27 mouse cellular contexts compared by ENCODE assay signal in genomic region chr17:16158119-16158518, GRCm38 (mm10).
A peak's percentile ranks its signal among the peaks of the same experiment; 100 is the strongest.
DNase-seq lines count a peak whose midpoint lies in the region; ATAC-seq and TF ChIP-seq lines count a peak whose summit lies in the region.
"Had no signal": no experiment of that assay in that cellular context is flagged by ENCODE, and none has a peak within 500 bp of the region (broad histone marks: within the 10 kb centered on the region; RNA-seq: fewer than 3 reads in every experiment).

No protein-coding gene starts in this region.

- WGBS in hindbrain, embryonic 10.5 days = 52% methylated on average over 3 of the region's 3 CpGs
- 27% methylated on average over 3 of the region's 3 CpGs for WGBS in hindbrain, embryonic 16.5 days
- WGBS in midbrain, embryonic 11.5 days = 47% methylated on average over 3 of the region's 3 CpGs
- WGBS in midbrain, embryonic 14.5 days = 42% methylated on average over 3 of the region's 3 CpGs
- WGBS in hindbrain, embryonic 12.5 days = 27% methylated on average over 3 of the region's 3 CpGs
- WGBS in limb, embryonic 14.5 days = 61% methylated on average over 3 of the region's 3 CpGs

- H3K27ac ChIP-seq in hindbrain, embryonic 10.5 days = peak overlapping the region; percentile 59; the same call in 1 of the 2 replicates
- no peak overlapping the region for H3K27ac ChIP-seq in hindbrain, embryonic 16.5 days (ENCODE audit: low read depth, low read length)
- H3K27ac ChIP-seq in midbrain, embryonic 11.5 days (ENCODE audit: low read depth, low read length) = no peak overlapping the region
- H3K27ac ChIP-seq in midbrain, embryonic 14.5 days (replicated peaks; ENCODE audit: low read depth, low read length) = no peak overlapping the region
- H3K27ac ChIP-seq in hindbrain, embryonic 12.5 days = peak overlapping the region; percentile 44; the same call in 1 of the 2 replicates
- no peak overlapping the region for H3K27ac ChIP-seq in limb, embryonic 14.5 days (replicated peaks; ENCODE audit: low read depth, low read length)
- H3K27ac ChIP-seq: gastrocnemius, adult 2 months; heart, adult 2 months; lung, embryonic 15.5 days; midbrain, embryonic 10.5 days had no signal

- H3K4me2 ChIP-seq in hindbrain, embryonic 16.5 days (ENCODE audit: low read length) = no peak overlapping the region
- H3K4me2 ChIP-seq in midbrain, embryonic 11.5 days = no peak overlapping the region
- no peak overlapping the region for H3K4me2 ChIP-seq in midbrain, embryonic 14.5 days (ENCODE audit: low read length)
- H3K4me2 ChIP-seq in hindbrain, embryonic 12.5 days (replicated peaks) = no peak overlapping the region
- no peak overlapping the region for H3K4me2 ChIP-seq in limb, embryonic 14.5 days (replicated peaks; ENCODE audit: low read depth, low read length, severe bottlenecking)
- H3K4me2 ChIP-seq: heart, embryonic 12.5 days; liver, embryonic 11.5 days; lung, embryonic 15.5 days had no signal

- H3K4me1 ChIP-seq in hindbrain, embryonic 10.5 days (replicated peaks) = peaks cover 16% of the 10 kb centered on the region
- H3K4me1 ChIP-seq in hindbrain, embryonic 16.5 days (ENCODE audit: control insufficient read depth, insufficient read depth, low read depth, low read length) = no peaks in the 10 kb centered on the region
- H3K4me1 ChIP-seq in midbrain, embryonic 11.5 days (ENCODE audit: control insufficient read depth, insufficient read depth, low read length) = peaks cover 5% of the 10 kb centered on the region; the same call in 1 of the 2 replicates
- no peaks in the 10 kb centered on the region for H3K4me1 ChIP-seq in midbrain, embryonic 14.5 days (ENCODE audit: control insufficient read depth, insufficient read depth, low read length)
- H3K4me1 ChIP-seq in hindbrain, embryonic 12.5 days = peaks cover 6% of the 10 kb centered on the region; the same call in 1 of the 2 replicates
- H3K4me1 ChIP-seq in limb, embryonic 14.5 days (ENCODE audit: control insufficient read depth, insufficient read depth, low read length) = no peaks in the 10 kb centered on the region
- H3K4me1 ChIP-seq: lung, embryonic 15.5 days had no signal

- no peak for DNase-seq in hindbrain, embryonic 10.5 days (ENCODE audit: low spot score)
- DNase-seq in midbrain, embryonic 11.5 days (ENCODE audit: low spot score, missing footprints) = peak; percentile 57
- no peak for DNase-seq in midbrain, embryonic 14.5 days
- peak; percentile 3 for DNase-seq in limb, embryonic 14.5 days (ENCODE audit: low spot score)
- DNase-seq in layer of hippocampus, adult 9-11 months = no peak
- DNase-seq: adrenal gland, postnatal 25 days; cerebellum, adult 11-12 months; cerebellum, adult 9-11 months; gastrocnemius, adult 2 months; heart, adult 2 months; heart, postnatal 4 days; kidney, adult 2 months; kidney, postnatal 10 days; right cerebral cortex, adult 18-20 months; spleen, adult 18-20 months; thymus, adult 2 months; thymus, postnatal 36 days had no signal

- peaks cover 4% of the 10 kb centered on the region; the same call in 1 of the 2 replicates for H3K9me3 ChIP-seq in hindbrain, embryonic 10.5 days
- no peaks in the 10 kb centered on the region for H3K9me3 ChIP-seq in hindbrain, embryonic 16.5 days (ENCODE audit: control insufficient read depth, low read length)
- H3K9me3 ChIP-seq in midbrain, embryonic 11.5 days (ENCODE audit: control insufficient read depth, low read length) = no peaks in the 10 kb centered on the region
- H3K9me3 ChIP-seq in midbrain, embryonic 14.5 days (ENCODE audit: control insufficient read depth, low read length) = no peaks in the 10 kb centered on the region
- no peaks in the 10 kb centered on the region for H3K9me3 ChIP-seq in hindbrain, embryonic 12.5 days (replicated peaks)
- H3K9me3 ChIP-seq in limb, embryonic 14.5 days (ENCODE audit: control insufficient read depth, low read length) = no peaks in the 10 kb centered on the region
- H3K9me3 ChIP-seq: heart, embryonic 12.5 days; lung, embryonic 15.5 days had no signal

- H3K27me3 ChIP-seq in hindbrain, embryonic 10.5 days (ENCODE audit: insufficient read depth, poor library complexity, severe bottlenecking) = no peaks in the 10 kb centered on the region
- H3K27me3 ChIP-seq in hindbrain, embryonic 16.5 days (replicated peaks; ENCODE audit: control insufficient read depth, insufficient read depth, low read length) = no peaks in the 10 kb centered on the region
- no peaks in the 10 kb centered on the region for H3K27me3 ChIP-seq in midbrain, embryonic 11.5 days (ENCODE audit: control insufficient read depth, insufficient read depth, low read length)
- no peaks in the 10 kb centered on the region for H3K27me3 ChIP-seq in midbrain, embryonic 14.5 days (ENCODE audit: control insufficient read depth, insufficient read depth, low read length)
- H3K27me3 ChIP-seq in hindbrain, embryonic 12.5 days = no peaks in the 10 kb centered on the region
- no peaks in the 10 kb centered on the region for H3K27me3 ChIP-seq in limb, embryonic 14.5 days (ENCODE audit: control insufficient read depth, insufficient read depth, low read length)
- H3K27me3 ChIP-seq: heart, embryonic 12.5 days; lung, embryonic 15.5 days had no signal

- H3K4me3 ChIP-seq in hindbrain, embryonic 10.5 days = no peak overlapping the region
- no peak overlapping the region for H3K4me3 ChIP-seq in hindbrain, embryonic 16.5 days (ENCODE audit: low read length)
- no peak overlapping the region for H3K4me3 ChIP-seq in midbrain, embryonic 11.5 days (ENCODE audit: low read depth, low read length)
- H3K4me3 ChIP-seq in midbrain, embryonic 14.5 days (replicated peaks; ENCODE audit: low read depth, low read length) = no peak overlapping the region
- no peak overlapping the region for H3K4me3 ChIP-seq in hindbrain, embryonic 12.5 days
- no peak overlapping the region for H3K4me3 ChIP-seq in limb, embryonic 14.5 days (replicated peaks; ENCODE audit: low read length)
- H3K4me3 ChIP-seq: gastrocnemius, adult 2 months; heart, adult 2 months; heart, embryonic 12.5 days; lung, embryonic 15.5 days; midbrain, embryonic 10.5 days; myocyte had no signal

- no peaks in the 10 kb centered on the region for H3K36me3 ChIP-seq in hindbrain, embryonic 10.5 days
- no peaks in the 10 kb centered on the region for H3K36me3 ChIP-seq in hindbrain, embryonic 16.5 days (ENCODE audit: control insufficient read depth, insufficient read depth, low read length)
- no peaks in the 10 kb centered on the region for H3K36me3 ChIP-seq in midbrain, embryonic 11.5 days (ENCODE audit: control insufficient read depth, insufficient read depth, low read length)
- no peaks in the 10 kb centered on the region for H3K36me3 ChIP-seq in midbrain, embryonic 14.5 days (ENCODE audit: control insufficient read depth, insufficient read depth, low read length)
- H3K36me3 ChIP-seq in hindbrain, embryonic 12.5 days = no peaks in the 10 kb centered on the region
- no peaks in the 10 kb centered on the region for H3K36me3 ChIP-seq in limb, embryonic 14.5 days (ENCODE audit: control insufficient read depth, insufficient read depth, low read length)
- H3K36me3 ChIP-seq: heart, embryonic 12.5 days; lung, embryonic 15.5 days; midbrain, embryonic 10.5 days had no signal

- H3K9ac ChIP-seq in hindbrain, embryonic 16.5 days (ENCODE audit: low read depth, low read length) = no peak overlapping the region
- H3K9ac ChIP-seq in midbrain, embryonic 11.5 days (ENCODE audit: low read length) = no peak overlapping the region
- H3K9ac ChIP-seq in midbrain, embryonic 14.5 days (replicated peaks; ENCODE audit: low read length) = no peak overlapping the region
- H3K9ac ChIP-seq in hindbrain, embryonic 12.5 days = no peak overlapping the region
- H3K9ac ChIP-seq in limb, embryonic 14.5 days (ENCODE audit: low read depth, low read length, severe bottlenecking) = no peak overlapping the region
- H3K9ac ChIP-seq: heart, embryonic 12.5 days; lung, embryonic 15.5 days had no signal

- no peak for ATAC-seq in hindbrain, embryonic 16.5 days
- ATAC-seq in midbrain, embryonic 11.5 days (ENCODE audit: low FRiP score) = peak; percentile 61; the same call in 1 of the 2 replicates
- no peak for ATAC-seq in midbrain, embryonic 14.5 days (ENCODE audit: low FRiP score, low TSS enrichment)
- ATAC-seq in hindbrain, embryonic 12.5 days (ENCODE audit: low FRiP score) = peak; percentile 49; the same call in 1 of the 2 replicates
- ATAC-seq in limb, embryonic 14.5 days (ENCODE audit: low FRiP score, low read depth) = 0 out of 2 replicates have a peak, but pooled peaks have one; percentile 6
- ATAC-seq: CD4-positive, CD25-positive, alpha-beta regulatory T cell, adult 4 months; forebrain, embryonic 16.5 days; inflammation-experienced regulatory T-cells, adult 6 months had no signal

- TF ChIP-seq POLR2A in limb, embryonic 14.5 days (IDR thresholded peaks at IDR 0.05; ENCODE audit: borderline replicate concordance, extremely low read depth, insufficient read depth, insufficient read length) = no peak

Comparison
In these comparisons a context has a peak if more than half of its experiments do, and no peak if none do; other contexts are left out.
1. DNase-seq: peak in midbrain, embryonic 11.5 days (single experiment) and limb, embryonic 14.5 days (single experiment); none in hindbrain, embryonic 10.5 days (single experiment), midbrain, embryonic 14.5 days (single experiment) and layer of hippocampus, adult 9-11 months (single experiment).
2. H3K27ac ChIP-seq: peak in hindbrain, embryonic 10.5 days (single experiment) and hindbrain, embryonic 12.5 days (single experiment); none in hindbrain, embryonic 16.5 days (single experiment), midbrain, embryonic 11.5 days (single experiment), midbrain, embryonic 14.5 days (single experiment) and limb, embryonic 14.5 days (single experiment).
3. ATAC-seq: peak in midbrain, embryonic 11.5 days (single experiment), hindbrain, embryonic 12.5 days (single experiment) and limb, embryonic 14.5 days (single experiment); none in hindbrain, embryonic 16.5 days (single experiment) and midbrain, embryonic 14.5 days (single experiment).